Mouse (Mus musculus) kidney, embryonic 14.5 days (tissue): Measurements from ENCODE around the gene Ift172. TPM values are rescaled to one million over a fixed set of nuclear protein-coding genes. Genes with fewer than 3 reads are reported as not detected.
"Not testable (repeated sequence)": the region's sequence is repeated elsewhere in the genome, so short reads cannot be mapped to it uniquely, and the experiment has no call there.

ENCODE experiments used
- ATAC-seq: fragments of 200-750 bp; cut with Nextera tagmentation; 2 replicates; pipeline ENCODE4 v1.8.0; 2017; ENCODE audit warnings: moderate number of reproducible peaks, mild to moderate bottlenecking, moderate TSS enrichment, moderate library complexity; ENCODE audit not compliant: low FRiP score, low TSS enrichment
- H3K27ac ChIP-seq: fragments of 300-500 bp; sonication (generic); 2 replicates; pipeline ENCODE4 v1.5.1; 2014; ENCODE audit warnings: low read depth, mild to moderate bottlenecking, low read length, moderate library complexity, mixed read lengths
- H3K27me3 ChIP-seq: fragments of 300-500 bp; sonication (generic); 2 replicates; pipeline ENCODE4 v1.6.1; 2014; ENCODE audit warnings: mild to moderate bottlenecking, low read length; ENCODE audit not compliant: control insufficient read depth, insufficient read depth
- H3K36me3 ChIP-seq: fragments of 300-500 bp; sonication (generic); 2 replicates; pipeline ENCODE4 v1.6.1; 2014; ENCODE audit warnings: low read length, mixed read lengths; ENCODE audit not compliant: control insufficient read depth, insufficient read depth
- H3K4me1 ChIP-seq: fragments of 300-500 bp; sonication (generic); 2 replicates; pipeline ENCODE4 v1.6.1; 2014; ENCODE audit warnings: low read length, mixed read lengths; ENCODE audit not compliant: control insufficient read depth, insufficient read depth
- H3K4me2 ChIP-seq: fragments of 300-500 bp; sonication (generic); replicated peaks from 2 replicates; pipeline ENCODE4 v1.6.1; 2014; ENCODE audit warnings: low read depth, mild to moderate bottlenecking, low read length
- H3K4me3 ChIP-seq: fragments of 300-500 bp; sonication (generic); 2 replicates; pipeline ENCODE4 v1.5.1; 2014; ENCODE audit warnings: mild to moderate bottlenecking, low read length
- H3K9ac ChIP-seq: fragments of 300-500 bp; sonication (generic); 2 replicates; pipeline ENCODE4 v1.6.1; 2014; ENCODE audit warnings: low read depth, mild to moderate bottlenecking, low read length, moderate library complexity
- H3K9me3 ChIP-seq: fragments of 300-500 bp; sonication (generic); 2 replicates; pipeline ENCODE4 v1.6.1; 2016; ENCODE audit warnings: low read length; ENCODE audit not compliant: control insufficient read depth
- WGBS: fragments of 180-500 bp; shearing (Covaris S2); extraction: QIAGEN DNeasy Blood & Tissue Kit; methylation state at CpG from one replicate; pipeline ENCODE4 v1.1.7; 2014; 5-methylcytosine and 5-hydroxymethylcytosine counted together
- polyA plus RNA-seq: library from polyadenylated mRNA; unstranded; fragments of >200 nt; fragmentation: Nextera tagmentation; extraction: Ambion mirVana; gene quantifications from 2 replicates; pipeline ENCODE4 v1.2.1, GENCODE M21; 2014

The Ift172 gene
- polyA plus RNA-seq, 1 experiment from 2014 or later = 31.9 TPM

GRCm38 (mm10) chr5:31216554-31216953, 74.4 kb downstream of the Ift172 start:
- not testable (repeated sequence) for H3K4me1 ChIP-seq, H3K9me3 ChIP-seq, H3K36me3 ChIP-seq, H3K27ac ChIP-seq, ATAC-seq, H3K4me2 ChIP-seq, H3K9ac ChIP-seq, H3K4me3 ChIP-seq, H3K27me3 ChIP-seq
- 90% methylated on average over 6 of the region's 6 CpGs for WGBS

GRCm38 (mm10) chr5:31204421-31204820, 86.5 kb downstream of the Ift172 start:
- H3K36me3 ChIP-seq = peaks cover 72% of the 10 kb centered on the region
- peaks cover 7% of the 10 kb centered on the region; the same call in 1 of the 2 replicates for H3K4me1 ChIP-seq
- H3K9ac ChIP-seq = no peak overlapping the region
- peaks cover 6% of the 10 kb centered on the region for H3K9me3 ChIP-seq
- H3K4me2 ChIP-seq = no peak overlapping the region
- 95% methylated on average over 6 of the region's 6 CpGs for WGBS
- H3K27ac ChIP-seq = no peak overlapping the region
- H3K4me3 ChIP-seq = no peak overlapping the region
- no peaks in the 10 kb centered on the region for H3K27me3 ChIP-seq
- no peak for ATAC-seq

GRCm38 (mm10) chr5:31203866-31204265, 87.0 kb downstream of the Ift172 start:
- H3K4me3 ChIP-seq = no peak overlapping the region
- no peak overlapping the region for H3K27ac ChIP-seq
- peaks cover 6% of the 10 kb centered on the region for H3K9me3 ChIP-seq
- H3K27me3 ChIP-seq = no peaks in the 10 kb centered on the region
- no peak for ATAC-seq
- H3K4me1 ChIP-seq = peaks cover 7% of the 10 kb centered on the region; the same call in 1 of the 2 replicates
- H3K9ac ChIP-seq = no peak overlapping the region
- 89% methylated on average over 2 of the region's 2 CpGs for WGBS
- H3K36me3 ChIP-seq = peaks cover 78% of the 10 kb centered on the region
- no peak overlapping the region for H3K4me2 ChIP-seq

Other genes starting within 250 kb of the Ift172 start
- gene Atraid, start 242.8 kb downstream of the Ift172 start, polyA plus RNA-seq = 144 and 160 TPM in 2 replicates
- gene Slc5a6, start 242.2 kb downstream of the Ift172 start, polyA plus RNA-seq = 5.5 and 10.9 TPM in 2 replicates
- 35.4 and 40.5 TPM in 2 replicates for gene Cad, start 236.3 kb downstream of the Ift172 start, polyA plus RNA-seq
- not detected in 2 replicates for gene Dnajc5g, start 184.8 kb downstream of the Ift172 start, polyA plus RNA-seq
- 1.9 and 3.4 TPM in 2 replicates for gene Slc30a3, start 182.9 kb downstream of the Ift172 start, polyA plus RNA-seq
- gene Trim54, start 174.4 kb downstream of the Ift172 start, polyA plus RNA-seq = not detected in 2 replicates
- not detected in 2 replicates for gene Ucn, start 152.3 kb downstream of the Ift172 start, polyA plus RNA-seq
- gene Mpv17, start 136.9 kb downstream of the Ift172 start, polyA plus RNA-seq = 67.5 and 68.3 TPM in 2 replicates
- 1.4 and 1.6 TPM in 2 replicates for gene Gm29609, start 111.2 kb downstream of the Ift172 start, polyA plus RNA-seq
- gene Gtf3c2, start 111.0 kb downstream of the Ift172 start, polyA plus RNA-seq = 51.6 and 85.6 TPM in 2 replicates
- 110 and 133 TPM in 2 replicates for gene Snx17, start 97.9 kb downstream of the Ift172 start, polyA plus RNA-seq
- gene Eif2b4, start 97.7 kb downstream of the Ift172 start, polyA plus RNA-seq = 60.1 and 67.3 TPM in 2 replicates
- gene Zfp513, start 88.8 kb downstream of the Ift172 start, polyA plus RNA-seq = 6.7 and 9.0 TPM in 2 replicates
- gene Ppm1g, start 70.4 kb downstream of the Ift172 start, polyA plus RNA-seq = 130 and 145 TPM in 2 replicates
- gene Nrbp1, start 50.3 kb downstream of the Ift172 start, polyA plus RNA-seq = 115 and 153 TPM in 2 replicates
- 0.39 and 0.72 TPM in 2 replicates for gene Gm9970, start 49.9 kb downstream of the Ift172 start, polyA plus RNA-seq
- gene Krtcap3, start 39.4 kb downstream of the Ift172 start, polyA plus RNA-seq = 28.0 and 31.8 TPM in 2 replicates
- gene Fndc4, start 5.0 kb upstream of the Ift172 start, polyA plus RNA-seq = 42.8 and 55.6 TPM in 2 replicates
- 0.76 TPM in 1 of 2 replicates, not detected in the other for gene Gckr, start 6.3 kb upstream of the Ift172 start, polyA plus RNA-seq
- 27.4 and 55.0 TPM in 2 replicates for gene Zfp512, start 161.3 kb upstream of the Ift172 start, polyA plus RNA-seq
- 0.08 and 0.09 TPM in 2 replicates for gene 4930548H24Rik, start 194.6 kb upstream of the Ift172 start, polyA plus RNA-seq
- gene Gpn1, start 203.6 kb upstream of the Ift172 start, polyA plus RNA-seq = 55.8 and 72.0 TPM in 2 replicates
- gene Slc4a1ap, start 235.9 kb upstream of the Ift172 start, polyA plus RNA-seq = 31.1 and 31.2 TPM in 2 replicates
- gene Supt7l, start 236.7 kb upstream of the Ift172 start, polyA plus RNA-seq = 18.5 and 23.8 TPM in 2 replicates